Mouse (Mus musculus) hindbrain, embryonic 14.5 days (tissue): Measurements from ENCODE around the gene Spryd3. TPM values are rescaled to one million over a fixed set of nuclear protein-coding genes. Genes with fewer than 3 reads are reported as not detected.

ENCODE experiments used
- ATAC-seq: fragments of 200-750 bp; cut with Nextera tagmentation; 2 replicates; pipeline ENCODE4 v1.8.0; 2017; ENCODE audit warnings: moderate number of reproducible peaks, mild to moderate bottlenecking, moderate TSS enrichment, moderate library complexity; ENCODE audit not compliant: low FRiP score
- DNase-seq: peaks from one replicate; pipeline ENCODE4 v3.0.0-alpha.2; 2015; ENCODE audit warnings: low spot score
- H3K27ac ChIP-seq: fragments of 300-500 bp; sonication (generic); 2 replicates; pipeline ENCODE4 v1.5.1; 2014; ENCODE audit warnings: mild to moderate bottlenecking, moderate library complexity
- H3K27me3 ChIP-seq: fragments of 300-500 bp; sonication (generic); 2 replicates; pipeline ENCODE4 v1.6.1; 2014; ENCODE audit warnings: mild to moderate bottlenecking, low read length, mixed read lengths; ENCODE audit not compliant: control insufficient read depth, insufficient read depth
- H3K36me3 ChIP-seq: fragments of 300-500 bp; sonication (generic); replicated peaks from 2 replicates; pipeline ENCODE4 v1.6.1; 2014; ENCODE audit not compliant: control insufficient read depth, insufficient read depth
- H3K4me1 ChIP-seq: fragments of 300-500 bp; sonication (generic); replicated peaks from 2 replicates; pipeline ENCODE4 v1.6.1; 2014; ENCODE audit warnings: antibody characterized with exemption, low read length, mixed read lengths; ENCODE audit not compliant: control insufficient read depth, insufficient read depth
- H3K4me2 ChIP-seq: fragments of 300-500 bp; sonication (generic); replicated peaks from 2 replicates; pipeline ENCODE4 v1.6.1; 2014; ENCODE audit warnings: mild to moderate bottlenecking, moderate library complexity
- H3K4me3 ChIP-seq: fragments of 300-500 bp; sonication (generic); replicated peaks from 2 replicates; pipeline ENCODE4 v1.5.1; 2014; ENCODE audit warnings: mild to moderate bottlenecking, low read length
- H3K9ac ChIP-seq: fragments of 300-500 bp; sonication (generic); 2 replicates; pipeline ENCODE4 v1.6.1; 2014
- H3K9me3 ChIP-seq: fragments of 300-500 bp; sonication (generic); 2 replicates; pipeline ENCODE4 v1.6.1; 2016; ENCODE audit warnings: low read length; ENCODE audit not compliant: control insufficient read depth
- WGBS: fragments of 180-500 bp; shearing (Covaris S2); extraction: QIAGEN DNeasy Blood & Tissue Kit; methylation state at CpG from one replicate; pipeline ENCODE4 v1.1.7; 2014; 5-methylcytosine and 5-hydroxymethylcytosine counted together
- polyA plus RNA-seq: library from polyadenylated mRNA; unstranded; fragments of >200 nt; fragmentation: Nextera tagmentation; extraction: Ambion mirVana; gene quantifications from 2 replicates; pipeline ENCODE4 v1.2.1, GENCODE M21; 2014

The Spryd3 gene
- polyA plus RNA-seq, 1 experiment from 2014 or later = 54.8 TPM

GRCm38 (mm10) chr15:102099260-102099659, 36.8 kb downstream of the Spryd3 start:
- Histone ChIP-seq H3K36me3 (peaks cover 38% of the 10 kb centered on the region), H3K4me2 (peak overlapping the region; percentile 75; the same call in 1 of the 2 replicates), H3K9me3 (no peaks in the 10 kb centered on the region), H3K4me3 (no peak overlapping the region), H3K9ac (no peak overlapping the region), H3K4me1 (peaks cover 31% of the 10 kb centered on the region), H3K27ac (no peak overlapping the region), H3K27me3 (0 out of 2 replicates have a peak, but pooled peaks cover 7% of the 10 kb centered on the region)
- 44% methylated on average over 5 of the region's 5 CpGs for WGBS
- ATAC-seq (no peak), DNase-seq (no peak)

GRCm38 (mm10) chr15:102097991-102098555, 38.0 kb downstream of the Spryd3 start:
- Histone ChIP-seq H3K9me3 (no peaks in the 10 kb centered on the region), H3K27ac (no peak overlapping the region), H3K9ac (no peak overlapping the region), H3K4me1 (peaks cover 26% of the 10 kb centered on the region), H3K27me3 (0 out of 2 replicates have a peak, but pooled peaks cover 7% of the 10 kb centered on the region), H3K4me2 (no peak overlapping the region), H3K4me3 (no peak overlapping the region), H3K36me3 (peaks cover 50% of the 10 kb centered on the region)
- ATAC-seq (no peak), DNase-seq (no peak)
- WGBS = 28% methylated on average over 5 of the region's 5 CpGs

- Histone ChIP-seq H3K27ac (no peak overlapping the region), H3K4me3 (no peak overlapping the region), H3K4me1 (peaks cover 19% of the 10 kb centered on the region), H3K9me3 (no peaks in the 10 kb centered on the region), H3K4me2 (no peak overlapping the region), H3K9ac (no peak overlapping the region), H3K36me3 (peaks cover 57% of the 10 kb centered on the region), H3K27me3 (0 out of 2 replicates have a peak, but pooled peaks cover 7% of the 10 kb centered on the region)
- ATAC-seq (no peak), DNase-seq (no peak)
- 76% methylated on average over 7 of the region's 8 CpGs for WGBS
These were observed 38.7 kb downstream of the Spryd3 start for GRCm38 (mm10) chr15:102097147-102097915.

- Histone ChIP-seq H3K36me3 (peaks cover 81% of the 10 kb centered on the region), H3K4me1 (peaks cover 2% of the 10 kb centered on the region), H3K4me2 (no peak overlapping the region), H3K27me3 (no peaks in the 10 kb centered on the region), H3K9me3 (no peaks in the 10 kb centered on the region), H3K9ac (no peak overlapping the region), H3K4me3 (no peak overlapping the region), H3K27ac (no peak overlapping the region)
- WGBS = 89% methylated on average over 16 of the region's 16 CpGs
- no peak for DNase-seq
- no peak for ATAC-seq
These were observed 41.0 kb downstream of the Spryd3 start for GRCm38 (mm10) chr15:102094988-102095387.

- H3K27ac ChIP-seq = no peak overlapping the region
- no peak for ATAC-seq
- no peaks in the 10 kb centered on the region for H3K27me3 ChIP-seq
- no peaks in the 10 kb centered on the region for H3K4me1 ChIP-seq
- no peaks in the 10 kb centered on the region for H3K9me3 ChIP-seq
- WGBS = 66% methylated on average over 2 of the region's 2 CpGs
- H3K4me3 ChIP-seq = no peak overlapping the region
- peaks cover 89% of the 10 kb centered on the region for H3K36me3 ChIP-seq
- DNase-seq = no peak
- H3K4me2 ChIP-seq = no peak overlapping the region
- no peak overlapping the region for H3K9ac ChIP-seq
These were observed 41.9 kb downstream of the Spryd3 start for GRCm38 (mm10) chr15:102094157-102094556.

- H3K4me2 ChIP-seq = no peak overlapping the region
- WGBS = 94% methylated on average over 4 of the region's 4 CpGs
- ATAC-seq = no peak
- H3K9me3 ChIP-seq = no peaks in the 10 kb centered on the region
- no peak for DNase-seq
- H3K36me3 ChIP-seq = peaks cover 98% of the 10 kb centered on the region
- no peaks in the 10 kb centered on the region for H3K4me1 ChIP-seq
- H3K27ac ChIP-seq = no peak overlapping the region
- no peak overlapping the region for H3K4me3 ChIP-seq
- no peaks in the 10 kb centered on the region for H3K27me3 ChIP-seq
- no peak overlapping the region for H3K9ac ChIP-seq
These were observed 43.8 kb downstream of the Spryd3 start for GRCm38 (mm10) chr15:102092222-102092621.

GRCm38 (mm10) chr15:102091688-102092087, 44.3 kb downstream of the Spryd3 start:
- no peak overlapping the region for H3K4me3 ChIP-seq
- H3K36me3 ChIP-seq = peaks cover 100% of the 10 kb centered on the region
- H3K4me2 ChIP-seq = no peak overlapping the region
- H3K9me3 ChIP-seq = no peaks in the 10 kb centered on the region
- no peaks in the 10 kb centered on the region for H3K4me1 ChIP-seq
- H3K27me3 ChIP-seq = no peaks in the 10 kb centered on the region
- no peak for DNase-seq
- H3K27ac ChIP-seq = no peak overlapping the region
- ATAC-seq = no peak
- H3K9ac ChIP-seq = no peak overlapping the region
- WGBS = 70% methylated on average over 1 of the region's 1 CpGs

GRCm38 (mm10) chr15:102091063-102091679, 44.9 kb downstream of the Spryd3 start:
- DNase-seq = no peak
- H3K4me1 ChIP-seq = no peaks in the 10 kb centered on the region
- no peak for ATAC-seq
- no peak overlapping the region for H3K27ac ChIP-seq
- no peaks in the 10 kb centered on the region for H3K9me3 ChIP-seq
- H3K4me3 ChIP-seq = no peak overlapping the region
- 89% methylated on average over 12 of the region's 12 CpGs for WGBS
- no peak overlapping the region for H3K9ac ChIP-seq
- no peaks in the 10 kb centered on the region for H3K27me3 ChIP-seq
- H3K36me3 ChIP-seq = peaks cover 100% of the 10 kb centered on the region
- no peak overlapping the region for H3K4me2 ChIP-seq

- Histone ChIP-seq H3K4me2 (no peak overlapping the region), H3K36me3 (peaks cover 100% of the 10 kb centered on the region), H3K27me3 (no peaks in the 10 kb centered on the region), H3K9me3 (no peaks in the 10 kb centered on the region), H3K4me3 (no peak overlapping the region), H3K9ac (no peak overlapping the region), H3K27ac (no peak overlapping the region), H3K4me1 (no peaks in the 10 kb centered on the region)
- DNase-seq (no peak), ATAC-seq (no peak)
- WGBS = 82% methylated on average over 12 of the region's 12 CpGs
These were observed 46.0 kb downstream of the Spryd3 start for GRCm38 (mm10) chr15:102089914-102090585.
